Mouse (Mus musculus): Measurements from ENCODE around the gene Fnbp1. TPM values are rescaled to one million over a fixed set of nuclear protein-coding genes. Genes with fewer than 3 reads are reported as not detected.

Fnbp1 gene
- polyA plus RNA-seq, 1 experiment from 2014 or later = 21.7 TPM

- Histone ChIP-seq H3K4me3 (ENCODE audit: low read depth, low read length) (no peak overlapping the region), H3K27ac (replicated peaks; ENCODE audit: low read depth, low read length) (peak overlapping the region; percentile 95), H3K27me3 (replicated peaks; ENCODE audit: control insufficient read depth, insufficient read depth, low read length) (no peaks in the 10 kb centered on the region), H3K9ac (ENCODE audit: low read depth, low read length) (no peak overlapping the region), H3K9me3 (ENCODE audit: control insufficient read depth, low read length) (no peaks in the 10 kb centered on the region), H3K36me3 (ENCODE audit: control insufficient read depth, insufficient read depth, low read length) (peaks cover 22% of the 10 kb centered on the region; the same call in 1 of the 2 replicates), H3K4me2 (ENCODE audit: low read depth, low read length) (peak overlapping the region; percentile 26; the same call in 1 of the 2 replicates), H3K4me1 (ENCODE audit: control insufficient read depth, insufficient read depth, low read length) (peaks cover 28% of the 10 kb centered on the region)
- peak; percentile 86 for DNase-seq (ENCODE audit: low spot score)
- WGBS = 9% methylated on average over 13 of the region's 13 CpGs
- peak; percentile 74 for ATAC-seq (ENCODE audit: low read depth)
Measured at GRCm38 (mm10) chr2:31068246-31069113, 73.3 kb downstream of the Fnbp1 start.

- Histone ChIP-seq H3K36me3 (ENCODE audit: control insufficient read depth, insufficient read depth, low read length) (peaks cover 15% of the 10 kb centered on the region; the same call in 1 of the 2 replicates), H3K9me3 (ENCODE audit: control insufficient read depth, low read length) (no peaks in the 10 kb centered on the region), H3K27me3 (replicated peaks; ENCODE audit: control insufficient read depth, insufficient read depth, low read length) (no peaks in the 10 kb centered on the region), H3K4me3 (ENCODE audit: low read depth, low read length) (no peak overlapping the region), H3K4me2 (ENCODE audit: low read depth, low read length) (no peak overlapping the region), H3K27ac (replicated peaks; ENCODE audit: low read depth, low read length) (peak overlapping the region; percentile 95), H3K4me1 (ENCODE audit: control insufficient read depth, insufficient read depth, low read length) (peaks cover 28% of the 10 kb centered on the region), H3K9ac (ENCODE audit: low read depth, low read length) (no peak overlapping the region)
- ATAC-seq (ENCODE audit: low read depth) (0 out of 2 replicates have a peak, but pooled peaks have one; percentile 11), DNase-seq (ENCODE audit: low spot score) (no peak)
- 45% methylated on average over 7 of the region's 7 CpGs for WGBS
Measured at GRCm38 (mm10) chr2:31067696-31068245, 74.0 kb downstream of the Fnbp1 start.

GRCm38 (mm10) chr2:31067059-31067595 lies 74.7 kb downstream of the Fnbp1 start:
- no peaks in the 10 kb centered on the region for H3K9me3 ChIP-seq (ENCODE audit: control insufficient read depth, low read length)
- ATAC-seq (ENCODE audit: low read depth) (no peak), DNase-seq (ENCODE audit: low spot score) (no peak)
- peaks cover 8% of the 10 kb centered on the region; the same call in 1 of the 2 replicates for H3K36me3 ChIP-seq (ENCODE audit: control insufficient read depth, insufficient read depth, low read length)
- peak overlapping the region; percentile 52 for H3K27ac ChIP-seq (replicated peaks; ENCODE audit: low read depth, low read length)
- H3K4me2 ChIP-seq (ENCODE audit: low read depth, low read length) = no peak overlapping the region
- no peak overlapping the region for H3K4me3 ChIP-seq (ENCODE audit: low read depth, low read length)
- no peak overlapping the region for H3K9ac ChIP-seq (ENCODE audit: low read depth, low read length)
- WGBS = 74% methylated on average over 13 of the region's 13 CpGs
- peaks cover 28% of the 10 kb centered on the region for H3K4me1 ChIP-seq (ENCODE audit: control insufficient read depth, insufficient read depth, low read length)
- H3K27me3 ChIP-seq (replicated peaks; ENCODE audit: control insufficient read depth, insufficient read depth, low read length) = no peaks in the 10 kb centered on the region

GRCm38 (mm10) chr2:31066019-31066789 lies 75.6 kb downstream of the Fnbp1 start:
- H3K4me3 ChIP-seq (ENCODE audit: low read depth, low read length) = no peak overlapping the region
- no peaks in the 10 kb centered on the region for H3K9me3 ChIP-seq (ENCODE audit: control insufficient read depth, low read length)
- ATAC-seq (ENCODE audit: low read depth) (no peak), DNase-seq (ENCODE audit: low spot score) (no peak)
- no peak overlapping the region for H3K9ac ChIP-seq (ENCODE audit: low read depth, low read length)
- H3K36me3 ChIP-seq (ENCODE audit: control insufficient read depth, insufficient read depth, low read length) = peaks cover 14% of the 10 kb centered on the region; the same call in 1 of the 2 replicates
- peaks cover 28% of the 10 kb centered on the region for H3K4me1 ChIP-seq (ENCODE audit: control insufficient read depth, insufficient read depth, low read length)
- peak overlapping the region; percentile 52; the same call in 1 of the 2 replicates for H3K27ac ChIP-seq (replicated peaks; ENCODE audit: low read depth, low read length)
- no peak overlapping the region for H3K4me2 ChIP-seq (ENCODE audit: low read depth, low read length)
- WGBS = 81% methylated on average over 11 of the region's 11 CpGs
- H3K27me3 ChIP-seq (replicated peaks; ENCODE audit: control insufficient read depth, insufficient read depth, low read length) = no peaks in the 10 kb centered on the region

- DNase-seq (ENCODE audit: low spot score) (no peak), ATAC-seq (ENCODE audit: low read depth) (no peak)
- no peaks in the 10 kb centered on the region for H3K9me3 ChIP-seq (ENCODE audit: control insufficient read depth, low read length)
- H3K27ac ChIP-seq (replicated peaks; ENCODE audit: low read depth, low read length) = no peak overlapping the region
- H3K9ac ChIP-seq (ENCODE audit: low read depth, low read length) = no peak overlapping the region
- no peak overlapping the region for H3K4me2 ChIP-seq (ENCODE audit: low read depth, low read length)
- H3K4me3 ChIP-seq (ENCODE audit: low read depth, low read length) = no peak overlapping the region
- WGBS = 86% methylated on average over 10 of the region's 10 CpGs
- peaks cover 5% of the 10 kb centered on the region for H3K4me1 ChIP-seq (ENCODE audit: control insufficient read depth, insufficient read depth, low read length)
- no peaks in the 10 kb centered on the region for H3K27me3 ChIP-seq (replicated peaks; ENCODE audit: control insufficient read depth, insufficient read depth, low read length)
- H3K36me3 ChIP-seq (ENCODE audit: control insufficient read depth, insufficient read depth, low read length) = peaks cover 32% of the 10 kb centered on the region
Measured at GRCm38 (mm10) chr2:31061868-31062628, 79.8 kb downstream of the Fnbp1 start.

- no peak overlapping the region for H3K4me2 ChIP-seq (ENCODE audit: low read depth, low read length)
- 82% methylated on average over 28 of the region's 28 CpGs for WGBS
- H3K9me3 ChIP-seq (ENCODE audit: control insufficient read depth, low read length) = 0 out of 2 replicates have a peak, but pooled peaks cover 4% of the 10 kb centered on the region
- no peak overlapping the region for H3K27ac ChIP-seq (replicated peaks; ENCODE audit: low read depth, low read length)
- no peaks in the 10 kb centered on the region for H3K4me1 ChIP-seq (ENCODE audit: control insufficient read depth, insufficient read depth, low read length)
- no peak overlapping the region for H3K9ac ChIP-seq (ENCODE audit: low read depth, low read length)
- peaks cover 42% of the 10 kb centered on the region for H3K36me3 ChIP-seq (ENCODE audit: control insufficient read depth, insufficient read depth, low read length)
- no peak for DNase-seq (ENCODE audit: low spot score)
- H3K4me3 ChIP-seq (ENCODE audit: low read depth, low read length) = no peak overlapping the region
- no peak for ATAC-seq (ENCODE audit: low read depth)
- H3K27me3 ChIP-seq (replicated peaks; ENCODE audit: control insufficient read depth, insufficient read depth, low read length) = no peaks in the 10 kb centered on the region
Measured at GRCm38 (mm10) chr2:31060787-31061730, 80.7 kb downstream of the Fnbp1 start.

GRCm38 (mm10) chr2:31060271-31060670 lies 81.5 kb downstream of the Fnbp1 start:
- 0 out of 2 replicates have a peak, but pooled peaks cover 4% of the 10 kb centered on the region for H3K9me3 ChIP-seq (ENCODE audit: control insufficient read depth, low read length)
- DNase-seq (ENCODE audit: low spot score) (no peak), ATAC-seq (ENCODE audit: low read depth) (no peak)
- peaks cover 50% of the 10 kb centered on the region for H3K36me3 ChIP-seq (ENCODE audit: control insufficient read depth, insufficient read depth, low read length)
- H3K27me3 ChIP-seq (replicated peaks; ENCODE audit: control insufficient read depth, insufficient read depth, low read length) = no peaks in the 10 kb centered on the region
- 91% methylated on average over 1 of the region's 1 CpGs for WGBS
- no peak overlapping the region for H3K4me3 ChIP-seq (ENCODE audit: low read depth, low read length)
- H3K27ac ChIP-seq (replicated peaks; ENCODE audit: low read depth, low read length) = no peak overlapping the region
- no peak overlapping the region for H3K4me2 ChIP-seq (ENCODE audit: low read depth, low read length)
- no peak overlapping the region for H3K9ac ChIP-seq (ENCODE audit: low read depth, low read length)
- H3K4me1 ChIP-seq (ENCODE audit: control insufficient read depth, insufficient read depth, low read length) = no peaks in the 10 kb centered on the region

All from embryonic facial prominence, embryonic 14.5 days (tissue).